In the genomic region with DNA sequence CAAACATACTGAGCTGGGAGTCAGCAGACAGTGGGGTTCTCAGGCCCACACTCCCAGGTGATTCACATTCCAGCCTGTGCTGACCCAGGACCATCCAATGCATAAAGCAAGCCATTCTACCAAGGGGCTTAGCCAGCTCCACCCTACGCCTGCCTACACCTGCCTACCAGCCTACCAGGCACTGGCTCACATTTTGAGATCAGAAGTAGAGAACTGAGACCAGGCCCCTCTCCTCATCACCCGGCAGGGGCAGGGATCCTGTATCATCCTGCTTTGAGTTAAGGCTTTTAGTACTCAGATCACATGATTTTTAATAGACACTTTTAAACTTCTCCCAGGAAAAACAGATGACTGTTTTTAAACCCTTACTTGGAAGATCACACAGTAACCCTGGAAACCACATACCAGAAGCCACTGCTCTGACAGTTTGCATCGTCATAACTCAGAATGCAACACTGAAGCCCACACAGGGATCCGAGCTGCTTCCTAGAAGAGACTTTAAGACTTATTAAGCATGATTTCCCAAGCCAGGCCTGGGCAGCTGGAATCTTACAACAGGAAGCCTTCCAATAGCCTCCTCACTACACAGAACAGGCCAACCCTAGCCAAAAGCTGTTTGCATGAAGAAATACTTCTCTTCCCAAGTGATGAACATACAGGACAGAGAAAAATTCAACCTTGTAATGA, we compare ENCODE assay signal across 9 mouse cellular contexts. TPM values are rescaled to one million over a fixed set of nuclear protein-coding genes. Genes with fewer than 3 reads are reported as not detected.
DNase-seq lines count a peak whose midpoint lies in the region; ATAC-seq lines count a peak whose summit lies in the region.
"Had no signal": no experiment of that assay in that cellular context is flagged by ENCODE, and none has a peak within 500 bp of the region (broad histone marks: within the 10 kb centered on the region; RNA-seq: fewer than 3 reads in every experiment).

No protein-coding gene starts in this region.

- DNase-seq in limb, embryonic 10.5 days (ENCODE audit: low spot score): no peak
- peak; percentile 54 for DNase-seq in heart, postnatal 25 days (ENCODE audit: low spot score)
- no peak for DNase-seq in liver, embryonic 13.5 days
- peak; percentile 26 for DNase-seq in testis, postnatal 14 days (ENCODE audit: low spot score)
- no peak for DNase-seq in spleen, postnatal 14 days (ENCODE audit: low spot score in 2 of 2)
- no peak for DNase-seq in urinary bladder, postnatal 25 days (ENCODE audit: low spot score)

- peaks cover 48% of the 10 kb centered on the region for H3K4me1 ChIP-seq in limb, embryonic 12.5 days (replicated peaks)
- peaks cover 36% of the 10 kb centered on the region for H3K4me1 ChIP-seq in limb, embryonic 10.5 days
- H3K4me1 ChIP-seq in embryonic facial prominence, embryonic 15.5 days: peaks cover 68% of the 10 kb centered on the region
- peaks cover 90% of the 10 kb centered on the region for H3K4me1 ChIP-seq in liver, embryonic 13.5 days (replicated peaks)

- no peak for ATAC-seq in limb, embryonic 12.5 days (ENCODE audit: insufficient number of reproducible peaks, insufficient read depth, low FRiP score, low TSS enrichment, low read depth)
- ATAC-seq in embryonic facial prominence, embryonic 15.5 days (ENCODE audit: insufficient number of reproducible peaks, low FRiP score, low TSS enrichment, low read depth): peak; percentile 52
- no peak for ATAC-seq in liver, embryonic 13.5 days (ENCODE audit: low read depth)

- H3K36me3 ChIP-seq in limb, embryonic 12.5 days: no peaks in the 10 kb centered on the region
- no peaks in the 10 kb centered on the region for H3K36me3 ChIP-seq in limb, embryonic 10.5 days
- H3K36me3 ChIP-seq in embryonic facial prominence, embryonic 15.5 days: no peaks in the 10 kb centered on the region
- H3K36me3 ChIP-seq in liver, embryonic 13.5 days: no peaks in the 10 kb centered on the region

- H3K4me3 ChIP-seq in limb, embryonic 12.5 days (replicated peaks): no peak overlapping the region
- no peak overlapping the region for H3K4me3 ChIP-seq in limb, embryonic 10.5 days
- H3K4me3 ChIP-seq in embryonic facial prominence, embryonic 15.5 days (replicated peaks): no peak overlapping the region
- no peak overlapping the region for H3K4me3 ChIP-seq in liver, embryonic 13.5 days (replicated peaks)

- no peak overlapping the region for H3K4me2 ChIP-seq in limb, embryonic 12.5 days
- no peak overlapping the region for H3K4me2 ChIP-seq in embryonic facial prominence, embryonic 15.5 days (replicated peaks)
- no peak overlapping the region for H3K4me2 ChIP-seq in liver, embryonic 13.5 days

- no peaks in the 10 kb centered on the region for H3K27me3 ChIP-seq in limb, embryonic 12.5 days
- H3K27me3 ChIP-seq in limb, embryonic 10.5 days (ENCODE audit: low read depth, poor library complexity, severe bottlenecking): no peaks in the 10 kb centered on the region
- H3K27me3 ChIP-seq in embryonic facial prominence, embryonic 15.5 days: no peaks in the 10 kb centered on the region
- H3K27me3 ChIP-seq in liver, embryonic 13.5 days: no peaks in the 10 kb centered on the region

- no peak overlapping the region for H3K9ac ChIP-seq in limb, embryonic 12.5 days (replicated peaks)
- H3K9ac ChIP-seq in embryonic facial prominence, embryonic 15.5 days: no peak overlapping the region
- peak overlapping the region; percentile 39; the same call in 1 of the 2 replicates for H3K9ac ChIP-seq in liver, embryonic 13.5 days
- H3K9ac ChIP-seq: liver, embryonic 14.5 days had no signal

- intact Hi-C loops in heart, postnatal 25 days (cut with DNase I): no loop called here

- no peaks in the 10 kb centered on the region for H3K9me3 ChIP-seq in limb, embryonic 12.5 days
- no peaks in the 10 kb centered on the region for H3K9me3 ChIP-seq in limb, embryonic 10.5 days (replicated peaks)
- no peaks in the 10 kb centered on the region for H3K9me3 ChIP-seq in embryonic facial prominence, embryonic 15.5 days (replicated peaks)
- H3K9me3 ChIP-seq in liver, embryonic 13.5 days (replicated peaks): no peaks in the 10 kb centered on the region

- WGBS in limb, embryonic 12.5 days: 34% methylated on average over 4 of the region's 4 CpGs
- WGBS in limb, embryonic 10.5 days: 58% methylated on average over 4 of the region's 4 CpGs
- WGBS in embryonic facial prominence, embryonic 15.5 days: 27% methylated on average over 4 of the region's 4 CpGs
- 52% methylated on average over 4 of the region's 4 CpGs for WGBS in liver, embryonic 13.5 days (ENCODE audit: insufficient replicate concordance)

- 0 out of 2 replicates have a peak overlapping the region, but pooled peaks have one; percentile 41 for H3K27ac ChIP-seq in limb, embryonic 12.5 days
- H3K27ac ChIP-seq in limb, embryonic 10.5 days: no peak overlapping the region
- H3K27ac ChIP-seq in embryonic facial prominence, embryonic 15.5 days (replicated peaks): peak overlapping the region; percentile 68
- peak overlapping the region; percentile 77 for H3K27ac ChIP-seq in liver, embryonic 13.5 days
- H3K27ac ChIP-seq: liver, embryonic 14.5 days had no signal

RNA-seq across cellular contexts. Expression of gene Arhgap10, which starts 27.5 kb away (rescaled TPM):
- polyA plus RNA-seq in limb, embryonic 12.5 days (2016; fragmentation: Nextera tagmentation; extraction: Ambion mirVana): 36.8 and 39.2 TPM in 2 replicates
- 39.1 and 43.8 TPM in 2 replicates for polyA plus RNA-seq in limb, embryonic 10.5 days (2016; fragmentation: Nextera tagmentation; extraction: Ambion mirVana)
- 27.7 and 30.1 TPM in 2 replicates for polyA plus RNA-seq in embryonic facial prominence, embryonic 15.5 days (2015; fragmentation: Nextera tagmentation; extraction: Ambion mirVana)
- 10 to 100 TPM; 51.2 to 58.0 TPM for total RNA-seq in heart, postnatal 25 days (2021)
- 7.9 and 9.7 TPM in 2 replicates for polyA plus RNA-seq in liver, embryonic 13.5 days (2015; fragmentation: Nextera tagmentation; extraction: Ambion mirVana)

RNA-seq across cellular contexts. Expression of gene Prmt9, which starts 59.0 kb away (rescaled TPM):
- polyA plus RNA-seq in limb, embryonic 12.5 days (2016; fragmentation: Nextera tagmentation; extraction: Ambion mirVana): 24.2 and 24.8 TPM in 2 replicates
- polyA plus RNA-seq in limb, embryonic 10.5 days (2016; fragmentation: Nextera tagmentation; extraction: Ambion mirVana): 20.7 and 22.8 TPM in 2 replicates
- 18.3 and 20.3 TPM in 2 replicates for polyA plus RNA-seq in embryonic facial prominence, embryonic 15.5 days (2015; fragmentation: Nextera tagmentation; extraction: Ambion mirVana)
- total RNA-seq in heart, postnatal 25 days (2021): 10 to 100 TPM; 11.2 to 12.0 TPM
- 9.9 and 11.0 TPM in 2 replicates for polyA plus RNA-seq in liver, embryonic 13.5 days (2015; fragmentation: Nextera tagmentation; extraction: Ambion mirVana)

Comparison
In these comparisons a context has a peak if more than half of its experiments do, and no peak if none do; other contexts are left out.
1. DNase-seq: peak in heart, postnatal 25 days (single experiment) and testis, postnatal 14 days (single experiment); none in limb, embryonic 10.5 days (single experiment), liver, embryonic 13.5 days (single experiment), spleen, postnatal 14 days (0 of 2) and urinary bladder, postnatal 25 days (single experiment).